Mouse (Mus musculus): ENCODE results near the gene Dcun1d4. TPM values are rescaled to one million over a fixed set of nuclear protein-coding genes. Genes with fewer than 3 reads are reported as not detected.

The Dcun1d4 gene
- total and polyA plus RNA-seq, 2 experiments from 2014 or later = 28.2 to 42.4 TPM

GRCm38 (mm10) chr5:73547252-73547651 is 66.5 kb downstream of the Dcun1d4 start:
- H3K27me3 ChIP-seq (ENCODE audit: insufficient read depth, low read length) = no peaks in the 10 kb centered on the region
- WGBS = 90% methylated on average over 7 of the region's 7 CpGs
- H3K9ac ChIP-seq = no peak overlapping the region
- peaks cover 32% of the 10 kb centered on the region for H3K36me3 ChIP-seq (ENCODE audit: insufficient read depth)
- H3K9me3 ChIP-seq (ENCODE audit: low read length) = no peaks in the 10 kb centered on the region
- no peak overlapping the region for H3K4me2 ChIP-seq (ENCODE audit: low read depth)
- no peak overlapping the region for H3K4me3 ChIP-seq (ENCODE audit: low read depth, low read length)
- no peak for TF ChIP-seq CTCF (IDR thresholded peaks at IDR 0.05; ENCODE audit: low read depth)
- no peak for ATAC-seq
- DNase-seq = no peak
- no peaks in the 10 kb centered on the region for H3K4me1 ChIP-seq (ENCODE audit: insufficient read depth)
- H3K27ac ChIP-seq (ENCODE audit: low read depth, low read length) = no peak overlapping the region

GRCm38 (mm10) chr5:73548237-73548636 is 67.4 kb downstream of the Dcun1d4 start:
- ATAC-seq = no peak
- Histone ChIP-seq H3K27ac (ENCODE audit: low read depth, low read length) (no peak overlapping the region), H3K9me3 (ENCODE audit: low read length) (no peaks in the 10 kb centered on the region), H3K4me3 (ENCODE audit: low read depth, low read length) (no peak overlapping the region), H3K27me3 (ENCODE audit: insufficient read depth, low read length) (no peaks in the 10 kb centered on the region), H3K4me1 (ENCODE audit: insufficient read depth) (no peaks in the 10 kb centered on the region), H3K36me3 (ENCODE audit: insufficient read depth) (peaks cover 23% of the 10 kb centered on the region), H3K9ac (no peak overlapping the region), H3K4me2 (ENCODE audit: low read depth) (no peak overlapping the region)
- no peak for TF ChIP-seq CTCF (IDR thresholded peaks at IDR 0.05; ENCODE audit: low read depth)
- no peak for DNase-seq
- WGBS = 86% methylated on average over 7 of the region's 7 CpGs

GRCm38 (mm10) chr5:73548838-73549237 is 68.0 kb downstream of the Dcun1d4 start:
- Histone ChIP-seq H3K27me3 (ENCODE audit: insufficient read depth, low read length) (no peaks in the 10 kb centered on the region), H3K4me1 (ENCODE audit: insufficient read depth) (no peaks in the 10 kb centered on the region), H3K9ac (no peak overlapping the region), H3K4me3 (ENCODE audit: low read depth, low read length) (no peak overlapping the region), H3K4me2 (ENCODE audit: low read depth) (no peak overlapping the region), H3K27ac (ENCODE audit: low read depth, low read length) (no peak overlapping the region), H3K9me3 (ENCODE audit: low read length) (no peaks in the 10 kb centered on the region), H3K36me3 (ENCODE audit: insufficient read depth) (peaks cover 22% of the 10 kb centered on the region)
- 100% methylated on average over 1 of the region's 1 CpGs for WGBS
- DNase-seq (no peak), ATAC-seq (no peak)
- TF ChIP-seq CTCF (IDR thresholded peaks at IDR 0.05; ENCODE audit: low read depth) = no peak

GRCm38 (mm10) chr5:73551836-73552235 is 71.0 kb downstream of the Dcun1d4 start:
- ATAC-seq (no peak), DNase-seq (no peak)
- Histone ChIP-seq H3K4me3 (ENCODE audit: low read depth, low read length) (no peak overlapping the region), H3K27me3 (ENCODE audit: insufficient read depth, low read length) (no peaks in the 10 kb centered on the region), H3K27ac (ENCODE audit: low read depth, low read length) (no peak overlapping the region), H3K9me3 (ENCODE audit: low read length) (no peaks in the 10 kb centered on the region), H3K4me2 (ENCODE audit: low read depth) (no peak overlapping the region), H3K36me3 (ENCODE audit: insufficient read depth) (peaks cover 5% of the 10 kb centered on the region), H3K9ac (no peak overlapping the region), H3K4me1 (ENCODE audit: insufficient read depth) (no peaks in the 10 kb centered on the region)
- 85% methylated on average over 5 of the region's 5 CpGs for WGBS
- no peak for TF ChIP-seq CTCF (IDR thresholded peaks at IDR 0.05; ENCODE audit: low read depth)

GRCm38 (mm10) chr5:73553903-73554302 is 73.1 kb downstream of the Dcun1d4 start:
- Histone ChIP-seq H3K36me3 (ENCODE audit: insufficient read depth) (peaks cover 17% of the 10 kb centered on the region), H3K27ac (ENCODE audit: low read depth, low read length) (no peak overlapping the region), H3K4me2 (ENCODE audit: low read depth) (no peak overlapping the region), H3K4me3 (ENCODE audit: low read depth, low read length) (no peak overlapping the region), H3K9me3 (ENCODE audit: low read length) (no peaks in the 10 kb centered on the region), H3K4me1 (ENCODE audit: insufficient read depth) (no peaks in the 10 kb centered on the region), H3K27me3 (ENCODE audit: insufficient read depth, low read length) (no peaks in the 10 kb centered on the region), H3K9ac (no peak overlapping the region)
- ATAC-seq (no peak), DNase-seq (no peak)
- TF ChIP-seq CTCF (IDR thresholded peaks at IDR 0.05; ENCODE audit: low read depth) = no peak
- 86% methylated on average over 11 of the region's 11 CpGs for WGBS

GRCm38 (mm10) chr5:73555096-73555852 is 74.5 kb downstream of the Dcun1d4 start:
- Histone ChIP-seq H3K27ac (ENCODE audit: low read depth, low read length) (no peak overlapping the region), H3K27me3 (ENCODE audit: insufficient read depth, low read length) (no peaks in the 10 kb centered on the region), H3K36me3 (ENCODE audit: insufficient read depth) (peaks cover 24% of the 10 kb centered on the region), H3K4me2 (ENCODE audit: low read depth) (no peak overlapping the region), H3K9me3 (ENCODE audit: low read length) (no peaks in the 10 kb centered on the region), H3K9ac (no peak overlapping the region), H3K4me3 (ENCODE audit: low read depth, low read length) (no peak overlapping the region), H3K4me1 (ENCODE audit: insufficient read depth) (no peaks in the 10 kb centered on the region)
- DNase-seq (no peak), ATAC-seq (no peak)
- 76% methylated on average over 8 of the region's 8 CpGs for WGBS
- no peak for TF ChIP-seq CTCF (IDR thresholded peaks at IDR 0.05; ENCODE audit: low read depth)

- Histone ChIP-seq H3K27me3 (ENCODE audit: insufficient read depth, low read length) (no peaks in the 10 kb centered on the region), H3K27ac (ENCODE audit: low read depth, low read length) (no peak overlapping the region), H3K36me3 (ENCODE audit: insufficient read depth) (peaks cover 24% of the 10 kb centered on the region), H3K9ac (no peak overlapping the region), H3K9me3 (ENCODE audit: low read length) (no peaks in the 10 kb centered on the region), H3K4me2 (ENCODE audit: low read depth) (no peak overlapping the region), H3K4me1 (ENCODE audit: insufficient read depth) (no peaks in the 10 kb centered on the region), H3K4me3 (ENCODE audit: low read depth, low read length) (no peak overlapping the region)
- WGBS = 75% methylated on average over 12 of the region's 12 CpGs
- no peak for ATAC-seq
- no peak for DNase-seq
- TF ChIP-seq CTCF (IDR thresholded peaks at IDR 0.05; ENCODE audit: low read depth) = no peak
These were observed 76.1 kb downstream of the Dcun1d4 start for GRCm38 (mm10) chr5:73556733-73557425.
